Mouse (Mus musculus): Measurements from ENCODE around the gene Olfr304. TPM values are rescaled to one million over a fixed set of nuclear protein-coding genes. Genes with fewer than 3 reads are reported as not detected.
"Not testable (repeated sequence)": the region's sequence is repeated elsewhere in the genome, so short reads cannot be mapped to it uniquely, and the experiment has no call there.

The Olfr304 gene
- not detected in 2 replicates for polyA plus RNA-seq (2015; fragmentation: Nextera tagmentation; extraction: Ambion mirVana)

- Histone ChIP-seq H3K9ac (no peak within 1 kb of the TSS), H3K36me3 (ENCODE audit: poor library complexity, severe bottlenecking) (no peaks in the 10 kb centered on the region), H3K4me2 (no peak within 1 kb of the TSS), H3K9me3 (replicated peaks) (no peaks in the 10 kb centered on the region), H3K4me3 (no peak within 1 kb of the TSS), H3K4me1 (no peaks in the 10 kb centered on the region), H3K27me3 (no peaks in the 10 kb centered on the region), H3K27ac (no peak within 1 kb of the TSS)
- ATAC-seq: no peak
- WGBS: 71% methylated on average over 1 of the region's 1 CpGs
Observed at GRCm38 (mm10) chr7:86386558-86386957, at the start of gene Olfr304. Gene Olfr304 (minus strand): TSS chr7:86386658.

DNA sequence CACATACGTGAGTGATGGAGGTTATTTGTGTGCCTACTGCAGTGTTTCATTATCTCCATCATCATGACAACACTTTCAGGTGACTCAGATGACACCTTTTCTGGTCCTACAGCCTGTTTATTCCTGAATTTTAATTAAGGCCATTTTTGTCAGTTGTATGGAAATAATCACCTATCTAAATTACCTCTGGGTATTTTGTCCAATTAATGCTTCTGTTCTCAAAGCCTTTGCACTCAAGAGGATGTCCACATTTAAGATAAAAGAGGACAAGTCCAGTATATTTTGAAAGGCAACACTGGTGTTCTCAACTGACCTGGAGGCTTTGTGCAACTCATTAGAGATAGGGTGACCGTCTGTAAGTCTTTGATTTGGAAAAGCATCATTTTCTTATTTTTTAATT, 17.1 kb upstream of the Olfr304 start, which contains the start of gene Olfr301:
Gene Olfr301 (plus strand): TSS at position 301 of the 400 bp plus-strand sequence.
- H3K36me3 ChIP-seq (ENCODE audit: poor library complexity, severe bottlenecking): no peaks in the 10 kb centered on the region
- no peak within 1 kb of the TSS for H3K4me2 ChIP-seq
- H3K27me3 ChIP-seq: no peaks in the 10 kb centered on the region
- 87% methylated on average over 2 of the region's 2 CpGs for WGBS
- H3K4me3 ChIP-seq: no peak within 1 kb of the TSS
- H3K9ac ChIP-seq: no peak within 1 kb of the TSS
- H3K9me3 ChIP-seq (replicated peaks): no peaks in the 10 kb centered on the region
- no peak for ATAC-seq
- no peaks in the 10 kb centered on the region for H3K4me1 ChIP-seq
- H3K27ac ChIP-seq: no peak within 1 kb of the TSS

DNA sequence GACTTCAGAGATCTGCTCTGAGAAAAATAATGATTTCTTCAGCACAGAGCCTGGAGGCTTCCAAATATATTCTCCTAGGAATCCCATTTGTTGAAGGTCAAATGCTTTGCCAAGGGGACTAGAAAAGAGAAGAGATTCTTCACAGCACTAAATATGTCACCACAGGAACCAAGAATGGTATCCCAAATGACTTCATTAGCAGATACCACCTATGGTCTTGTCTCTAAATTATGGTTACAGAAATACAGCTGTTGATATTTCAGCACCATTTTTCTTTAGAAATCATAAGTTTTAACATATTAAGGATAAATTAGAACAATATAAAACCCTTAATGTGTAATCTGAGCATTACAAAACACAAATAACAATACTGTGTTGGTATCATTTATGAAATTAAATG, 11.2 kb upstream of the Olfr304 start, which contains the start of gene Olfr303:
Gene Olfr303 (minus strand): TSS at position 101 of the 400 bp plus-strand sequence.
- Histone ChIP-seq H3K4me1 (no peaks in the 10 kb centered on the region), H3K27ac (no peak within 1 kb of the TSS), H3K36me3 (ENCODE audit: poor library complexity, severe bottlenecking) (no peaks in the 10 kb centered on the region), H3K4me3 (no peak within 1 kb of the TSS), H3K9me3 (replicated peaks) (no peaks in the 10 kb centered on the region), H3K9ac (no peak within 1 kb of the TSS), H3K27me3 (no peaks in the 10 kb centered on the region), H3K4me2 (no peak within 1 kb of the TSS)
- no peak for ATAC-seq

GRCm38 (mm10) chr7:86385769-86386168, 689 bp downstream of the Olfr304 start:
- no peak for ATAC-seq
- H3K9me3 ChIP-seq (replicated peaks): no peaks in the 10 kb centered on the region
- no peak overlapping the region for H3K4me2 ChIP-seq
- H3K27ac ChIP-seq: no peak overlapping the region
- no peak overlapping the region for H3K4me3 ChIP-seq
- H3K9ac ChIP-seq: no peak overlapping the region
- no peaks in the 10 kb centered on the region for H3K36me3 ChIP-seq (ENCODE audit: poor library complexity, severe bottlenecking)
- H3K27me3 ChIP-seq: no peaks in the 10 kb centered on the region
- 78% methylated on average over 3 of the region's 3 CpGs for WGBS
- H3K4me1 ChIP-seq: no peaks in the 10 kb centered on the region

DNA sequence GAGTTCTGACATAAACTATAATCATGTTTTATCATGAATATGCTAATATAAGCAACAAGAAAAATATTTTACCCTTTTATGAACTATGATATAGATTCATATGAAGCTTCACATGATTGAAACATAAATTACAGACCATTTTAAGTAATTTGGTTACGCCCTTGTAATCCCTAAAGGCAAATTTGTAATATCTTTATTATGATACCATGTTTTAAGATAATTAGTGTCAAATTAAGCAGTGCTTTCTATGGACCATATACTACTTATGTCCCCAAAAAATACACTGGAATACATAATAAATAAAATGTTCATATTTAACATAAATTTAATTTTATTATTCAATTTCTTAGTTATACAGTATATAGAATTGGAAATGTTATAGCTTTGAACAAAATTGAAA, 19.6 kb downstream of the Olfr304 start, which contains the start of gene Olfr305:
Gene Olfr305 (minus strand): TSS at position 101 of the 400 bp plus-strand sequence.
- Histone ChIP-seq H3K36me3 (ENCODE audit: poor library complexity, severe bottlenecking) (no peaks in the 10 kb centered on the region), H3K4me2 (no peak within 1 kb of the TSS), H3K9me3 (replicated peaks) (no peaks in the 10 kb centered on the region), H3K27ac (no peak within 1 kb of the TSS), H3K4me1 (no peaks in the 10 kb centered on the region), H3K27me3 (no peaks in the 10 kb centered on the region), H3K9ac (no peak within 1 kb of the TSS), H3K4me3 (no peak within 1 kb of the TSS)
- WGBS: 83% methylated on average over 1 of the region's 1 CpGs
- ATAC-seq: no peak

DNA sequence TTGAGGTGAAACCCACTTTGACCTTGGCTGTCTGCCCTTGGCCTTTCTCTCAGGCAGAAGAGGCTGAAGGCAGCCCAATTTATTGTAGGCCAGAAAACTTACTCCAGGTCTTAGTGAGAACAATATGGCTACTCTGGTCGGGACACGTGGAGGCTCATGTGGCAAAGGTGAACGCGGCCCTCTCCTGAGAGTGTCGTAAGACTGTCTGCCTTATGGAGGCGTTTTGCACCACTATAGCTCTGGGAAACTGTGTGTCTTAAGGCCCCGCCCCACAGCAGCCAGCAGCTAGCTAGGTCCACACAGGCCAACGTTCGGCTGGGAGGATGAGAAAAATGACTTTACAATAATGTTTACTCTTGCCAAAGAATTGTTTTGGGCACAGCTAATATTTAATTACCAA, 40.2 kb downstream of the Olfr304 start:
- not testable (repeated sequence) for ATAC-seq; H3K4me3 ChIP-seq; H3K27me3 ChIP-seq; H3K4me2 ChIP-seq; H3K27ac ChIP-seq; H3K9me3 ChIP-seq (replicated peaks); H3K36me3 ChIP-seq (ENCODE audit: poor library complexity, severe bottlenecking); H3K9ac ChIP-seq; H3K4me1 ChIP-seq
- 92% methylated on average over 9 of the region's 9 CpGs for WGBS

DNA sequence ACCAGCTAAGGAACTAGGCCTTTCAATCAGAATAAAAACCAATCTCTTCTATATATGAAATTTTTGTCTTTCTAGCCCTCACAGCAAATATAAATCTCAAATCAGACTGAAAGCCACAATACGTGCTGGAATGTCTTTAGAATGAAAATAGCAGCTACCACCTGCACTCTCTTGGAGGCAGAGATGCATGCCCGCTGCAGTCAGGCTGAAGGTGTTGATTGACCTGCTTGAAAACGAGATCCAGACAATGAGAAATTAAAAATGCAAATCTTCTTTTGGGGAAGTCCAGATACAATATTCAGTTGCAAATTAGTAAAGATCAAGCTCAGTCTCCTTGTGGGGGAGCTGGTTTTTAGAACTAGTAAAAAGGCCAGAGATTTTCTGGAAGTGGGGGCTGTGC, 42.2 kb downstream of the Olfr304 start:
- WGBS: 61% methylated on average over 3 of the region's 3 CpGs
- H3K9ac ChIP-seq: no peak overlapping the region
- H3K36me3 ChIP-seq (ENCODE audit: poor library complexity, severe bottlenecking): no peaks in the 10 kb centered on the region
- no peaks in the 10 kb centered on the region for H3K27me3 ChIP-seq
- H3K4me1 ChIP-seq: no peaks in the 10 kb centered on the region
- H3K4me3 ChIP-seq: no peak overlapping the region
- H3K27ac ChIP-seq: no peak overlapping the region
- ATAC-seq: no peak
- no peak overlapping the region for H3K4me2 ChIP-seq
- H3K9me3 ChIP-seq (replicated peaks): peaks cover 4% of the 10 kb centered on the region; the same call in 1 of the 2 replicates

DNA sequence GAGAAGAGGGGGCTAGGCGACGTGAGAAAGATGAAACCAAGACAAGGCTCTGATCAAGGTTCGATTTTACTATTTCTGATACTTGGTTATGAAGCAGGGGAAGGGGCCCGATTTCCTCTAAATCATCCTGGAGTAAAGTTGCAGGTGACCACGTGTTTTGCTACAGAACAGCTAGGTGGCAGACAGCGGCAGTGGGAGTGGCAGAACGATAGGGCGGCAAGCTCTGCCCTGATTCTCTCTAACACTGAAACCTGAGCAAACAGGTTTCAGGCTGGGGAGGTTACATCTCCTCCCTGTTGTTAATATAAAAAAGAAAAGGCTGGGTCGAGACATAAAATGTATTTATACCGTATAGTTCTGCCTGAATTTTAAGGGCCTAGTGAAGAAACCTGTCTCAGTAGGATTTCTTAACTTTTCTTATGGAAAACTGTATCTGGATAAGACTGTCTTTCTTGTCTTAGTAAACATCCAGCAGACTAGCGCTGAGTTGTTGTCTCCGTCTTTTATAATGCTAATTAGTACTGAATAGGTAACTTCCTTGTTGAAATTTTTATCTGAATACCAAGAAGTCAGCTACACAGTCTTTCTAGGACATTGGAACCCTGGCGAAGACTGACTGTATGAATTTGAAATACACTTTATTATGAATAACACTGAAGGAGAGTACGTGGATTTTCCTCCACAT, 43.4 kb downstream of the Olfr304 start:
- Histone ChIP-seq H3K4me3 (no peak overlapping the region), H3K4me1 (no peaks in the 10 kb centered on the region), H3K9ac (no peak overlapping the region), H3K36me3 (ENCODE audit: poor library complexity, severe bottlenecking) (no peaks in the 10 kb centered on the region), H3K27ac (no peak overlapping the region), H3K27me3 (no peaks in the 10 kb centered on the region), H3K9me3 (replicated peaks) (no peaks in the 10 kb centered on the region), H3K4me2 (no peak overlapping the region)
- 80% methylated on average over 14 of the region's 14 CpGs for WGBS
- no peak for ATAC-seq

DNA sequence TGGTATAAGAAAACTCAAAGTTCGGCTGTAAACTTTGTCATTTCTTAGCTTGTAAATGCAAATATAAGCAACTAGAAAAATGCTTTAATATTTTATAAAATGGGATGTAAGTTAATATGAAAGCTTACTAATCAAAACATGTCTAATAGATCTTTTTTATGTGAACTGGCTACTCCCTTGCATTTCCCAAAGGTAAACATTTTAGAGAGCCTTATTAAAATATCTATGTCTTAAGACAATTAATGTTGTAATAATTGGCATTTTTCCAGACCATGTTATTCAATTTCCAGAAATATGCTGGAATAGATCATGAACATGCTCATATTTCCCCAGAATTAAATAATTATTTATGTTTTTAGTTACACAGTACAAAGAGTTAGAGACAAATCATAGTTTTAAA, 49.0 kb downstream of the Olfr304 start, which contains the start of gene Olfr307:
Gene Olfr307 (minus strand): TSS at position 101 of the 400 bp plus-strand sequence.
- WGBS: 77% methylated on average over 1 of the region's 1 CpGs
- Histone ChIP-seq H3K4me1 (no peaks in the 10 kb centered on the region), H3K9ac (no peak within 1 kb of the TSS), H3K9me3 (replicated peaks) (no peaks in the 10 kb centered on the region), H3K4me3 (no peak within 1 kb of the TSS), H3K36me3 (ENCODE audit: poor library complexity, severe bottlenecking) (no peaks in the 10 kb centered on the region), H3K4me2 (no peak within 1 kb of the TSS), H3K27ac (no peak within 1 kb of the TSS), H3K27me3 (no peaks in the 10 kb centered on the region)
- no peak for ATAC-seq

Other genes with a start within 250 kb of the Olfr304 start
- gene Vmn2r75, start 214.9 kb downstream of the Olfr304 start, polyA plus RNA-seq (2015; fragmentation: Nextera tagmentation; extraction: Ambion mirVana): not detected in 2 replicates
- gene Vmn2r76, start 140.3 kb downstream of the Olfr304 start, polyA plus RNA-seq (2015; fragmentation: Nextera tagmentation; extraction: Ambion mirVana): not detected in 2 replicates
- gene Olfr310, start 109.5 kb downstream of the Olfr304 start, polyA plus RNA-seq (2015; fragmentation: Nextera tagmentation; extraction: Ambion mirVana): not detected in 2 replicates
- gene Olfr309, start 73.0 kb downstream of the Olfr304 start, polyA plus RNA-seq (2015; fragmentation: Nextera tagmentation; extraction: Ambion mirVana): not detected in 2 replicates
- gene Olfr308, start 61.0 kb downstream of the Olfr304 start, polyA plus RNA-seq (2015; fragmentation: Nextera tagmentation; extraction: Ambion mirVana): not detected in 2 replicates
- not detected in 2 replicates for gene Olfr307, start 49.1 kb downstream of the Olfr304 start, polyA plus RNA-seq (2015; fragmentation: Nextera tagmentation; extraction: Ambion mirVana)
- not detected in 2 replicates for gene Olfr305, start 19.7 kb downstream of the Olfr304 start, polyA plus RNA-seq (2015; fragmentation: Nextera tagmentation; extraction: Ambion mirVana)
- not detected in 2 replicates for gene Olfr303, start 11.1 kb upstream of the Olfr304 start, polyA plus RNA-seq (2015; fragmentation: Nextera tagmentation; extraction: Ambion mirVana)
- not detected in 2 replicates for gene Olfr301, start 17.2 kb upstream of the Olfr304 start, polyA plus RNA-seq (2015; fragmentation: Nextera tagmentation; extraction: Ambion mirVana)
- not detected in 2 replicates for gene Olfr299, start 73.3 kb upstream of the Olfr304 start, polyA plus RNA-seq (2015; fragmentation: Nextera tagmentation; extraction: Ambion mirVana)
- gene Olfr298, start 105.8 kb upstream of the Olfr304 start, polyA plus RNA-seq (2015; fragmentation: Nextera tagmentation; extraction: Ambion mirVana): not detected in 2 replicates
- not detected in 2 replicates for gene Olfr297, start 133.3 kb upstream of the Olfr304 start, polyA plus RNA-seq (2015; fragmentation: Nextera tagmentation; extraction: Ambion mirVana)
- gene Olfr295, start 197.2 kb upstream of the Olfr304 start, polyA plus RNA-seq (2015; fragmentation: Nextera tagmentation; extraction: Ambion mirVana): not detected in 2 replicates
- gene Olfr294, start 230.0 kb upstream of the Olfr304 start, polyA plus RNA-seq (2015; fragmentation: Nextera tagmentation; extraction: Ambion mirVana): not detected in 2 replicates

All from forebrain, embryonic 13.5 days (tissue).